Mouse (Mus musculus) forebrain, embryonic 14.5 days (tissue): ENCODE measurements around the gene Ahnak2. TPM values are rescaled to one million over a fixed set of nuclear protein-coding genes. Genes with fewer than 3 reads are reported as not detected.
A peak's percentile ranks its signal among the peaks of the same experiment; 100 is the strongest.

Source experiments
- ATAC-seq: fragments of 200-750 bp; cut with Nextera tagmentation; 2 replicates; pipeline ENCODE4 v1.8.0; 2017; ENCODE audit warnings: mild to moderate bottlenecking, moderate library complexity
- DNase-seq: peaks from one replicate; pipeline ENCODE4 v3.0.0-alpha.2; 2015; ENCODE audit warnings: low spot score
- H3K27ac ChIP-seq: fragments of 300-500 bp; sonication (generic); 2 replicates; pipeline ENCODE4 v1.5.1; 2014; ENCODE audit warnings: low read depth, mild to moderate bottlenecking, control low read depth, low read length, moderate library complexity
- H3K27me3 ChIP-seq: fragments of 300-500 bp; sonication (generic); replicated peaks from 2 replicates; pipeline ENCODE4 v1.6.1; 2014; ENCODE audit warnings: low read length, control low read depth, mixed read lengths; ENCODE audit not compliant: control insufficient read depth, insufficient read depth
- H3K36me3 ChIP-seq: fragments of 300-500 bp; sonication (generic); 2 replicates; pipeline ENCODE4 v1.6.1; 2014; ENCODE audit warnings: low read length, control low read depth; ENCODE audit not compliant: control insufficient read depth, insufficient read depth
- H3K4me1 ChIP-seq: fragments of 300-500 bp; sonication (generic); 2 replicates; pipeline ENCODE4 v1.6.1; 2014; ENCODE audit warnings: antibody characterized with exemption, low read length, control low read depth; ENCODE audit not compliant: control insufficient read depth, insufficient read depth
- H3K4me2 ChIP-seq: fragments of 300-500 bp; sonication (generic); 2 replicates; pipeline ENCODE4 v1.6.1; 2014; ENCODE audit warnings: mild to moderate bottlenecking, control low read depth, low read length
- H3K4me3 ChIP-seq: fragments of 300-500 bp; sonication (generic); 2 replicates; pipeline ENCODE4 v1.5.1; 2014; ENCODE audit warnings: low read depth, low read length, control low read depth
- H3K9ac ChIP-seq: fragments of 300-500 bp; sonication (generic); 2 replicates; pipeline ENCODE4 v1.6.1; 2014; ENCODE audit warnings: mild to moderate bottlenecking, low read length, control low read depth, moderate library complexity
- H3K9me3 ChIP-seq: fragments of 300-500 bp; sonication (generic); replicated peaks from 2 replicates; pipeline ENCODE4 v1.6.1; 2016; ENCODE audit warnings: low read length, control low read depth, mixed read lengths; ENCODE audit not compliant: control insufficient read depth
- WGBS: fragments of 180-500 bp; shearing (Covaris S2); extraction: QIAGEN DNeasy Blood & Tissue Kit; methylation state at CpG from one replicate; pipeline ENCODE4 v1.1.7; 2014; 5-methylcytosine and 5-hydroxymethylcytosine counted together
- polyA plus RNA-seq: library from polyadenylated mRNA; unstranded; fragments of >200 nt; fragmentation: Nextera tagmentation; extraction: Ambion mirVana; gene quantifications from 2 replicates; pipeline ENCODE4 v1.2.1, GENCODE M21; 2014

Gene Ahnak2
- polyA plus RNA-seq, 1 experiment from 2014 or later, result 0.29 TPM

GRCm38 (mm10) chr12:112814682-112815470, 12.4 kb upstream of the Ahnak2 start:
- 75% methylated on average over 14 of the region's 14 CpGs for WGBS
- DNase-seq, result no peak
- H3K4me1 ChIP-seq, result no peaks in the 10 kb centered on the region
- peaks cover 55% of the 10 kb centered on the region for H3K36me3 ChIP-seq
- H3K27me3 ChIP-seq, result no peaks in the 10 kb centered on the region
- H3K9ac ChIP-seq, result no peak overlapping the region
- H3K4me2 ChIP-seq, result no peak overlapping the region
- H3K4me3 ChIP-seq, result no peak overlapping the region
- H3K9me3 ChIP-seq, result no peaks in the 10 kb centered on the region
- no peak overlapping the region for H3K27ac ChIP-seq
- no peak for ATAC-seq

GRCm38 (mm10) chr12:112813370-112813769, 10.9 kb upstream of the Ahnak2 start:
- no peaks in the 10 kb centered on the region for H3K9me3 ChIP-seq
- no peak for ATAC-seq
- H3K9ac ChIP-seq, result no peak overlapping the region
- H3K4me3 ChIP-seq, result no peak overlapping the region
- H3K27ac ChIP-seq, result no peak overlapping the region
- peaks cover 40% of the 10 kb centered on the region for H3K36me3 ChIP-seq
- no peak overlapping the region for H3K4me2 ChIP-seq
- H3K27me3 ChIP-seq, result no peaks in the 10 kb centered on the region
- DNase-seq, result no peak
- 88% methylated on average over 7 of the region's 7 CpGs for WGBS
- peaks cover 9% of the 10 kb centered on the region for H3K4me1 ChIP-seq

DNA sequence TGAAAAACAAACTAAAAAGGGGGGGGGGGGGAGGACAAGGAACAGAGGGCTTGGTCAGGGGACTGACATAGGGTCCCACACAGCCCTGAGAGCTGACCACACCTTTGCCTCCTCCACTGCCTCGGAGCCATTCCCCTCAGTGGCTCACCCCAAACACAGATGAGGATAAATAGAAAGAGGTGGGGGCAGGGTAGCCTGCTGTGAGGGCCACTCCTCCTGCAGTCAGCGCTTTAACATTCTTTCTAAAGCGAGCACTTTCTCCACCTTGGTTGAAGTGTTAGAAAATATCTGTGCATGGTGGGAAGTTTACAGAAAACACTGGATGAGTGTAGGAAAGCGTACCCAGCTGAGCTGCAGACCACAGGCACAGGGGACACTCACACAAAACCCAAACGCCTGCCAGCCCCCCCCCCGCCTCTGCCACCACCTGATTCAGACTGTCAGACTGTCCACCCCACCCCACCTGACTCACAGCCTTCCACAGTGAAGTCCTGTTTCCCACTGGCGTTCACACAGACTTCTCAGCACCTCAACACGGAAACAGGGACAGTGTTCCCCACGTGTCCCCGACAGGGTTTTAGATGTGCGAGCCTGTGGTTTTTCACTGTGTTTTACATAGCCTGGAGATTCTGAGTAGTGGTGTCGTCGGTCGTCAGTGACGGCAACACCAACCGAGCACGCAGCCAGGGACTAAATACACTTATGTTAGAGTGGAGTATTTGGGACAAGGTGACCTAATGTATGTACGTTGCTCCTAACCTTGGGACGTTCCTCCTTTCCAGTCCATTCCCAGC, 7.8 kb upstream of the Ahnak2 start:
- H3K4me3 ChIP-seq, result no peak overlapping the region
- DNase-seq, result no peak
- H3K27ac ChIP-seq, result no peak overlapping the region
- H3K4me2 ChIP-seq, result 0 out of 2 replicates have a peak overlapping the region, but pooled peaks have one; percentile 9
- no peaks in the 10 kb centered on the region for H3K27me3 ChIP-seq
- no peaks in the 10 kb centered on the region for H3K9me3 ChIP-seq
- WGBS, result 67% methylated on average over 19 of the region's 19 CpGs
- ATAC-seq, result no peak
- H3K36me3 ChIP-seq, result peaks cover 14% of the 10 kb centered on the region
- no peak overlapping the region for H3K9ac ChIP-seq
- peaks cover 12% of the 10 kb centered on the region for H3K4me1 ChIP-seq

GRCm38 (mm10) chr12:112809641-112810040, 7.2 kb upstream of the Ahnak2 start:
- DNase-seq (no peak), ATAC-seq (no peak)
- WGBS, result 23% methylated on average over 8 of the region's 8 CpGs
- no peaks in the 10 kb centered on the region for H3K27me3 ChIP-seq
- H3K4me1 ChIP-seq, result peaks cover 12% of the 10 kb centered on the region
- H3K36me3 ChIP-seq, result peaks cover 9% of the 10 kb centered on the region
- H3K4me3 ChIP-seq, result peak overlapping the region; percentile 65
- H3K9me3 ChIP-seq, result no peaks in the 10 kb centered on the region
- H3K27ac ChIP-seq, result no peak overlapping the region
- H3K4me2 ChIP-seq, result peak overlapping the region; percentile 79
- H3K9ac ChIP-seq, result peak overlapping the region; percentile 71

DNA sequence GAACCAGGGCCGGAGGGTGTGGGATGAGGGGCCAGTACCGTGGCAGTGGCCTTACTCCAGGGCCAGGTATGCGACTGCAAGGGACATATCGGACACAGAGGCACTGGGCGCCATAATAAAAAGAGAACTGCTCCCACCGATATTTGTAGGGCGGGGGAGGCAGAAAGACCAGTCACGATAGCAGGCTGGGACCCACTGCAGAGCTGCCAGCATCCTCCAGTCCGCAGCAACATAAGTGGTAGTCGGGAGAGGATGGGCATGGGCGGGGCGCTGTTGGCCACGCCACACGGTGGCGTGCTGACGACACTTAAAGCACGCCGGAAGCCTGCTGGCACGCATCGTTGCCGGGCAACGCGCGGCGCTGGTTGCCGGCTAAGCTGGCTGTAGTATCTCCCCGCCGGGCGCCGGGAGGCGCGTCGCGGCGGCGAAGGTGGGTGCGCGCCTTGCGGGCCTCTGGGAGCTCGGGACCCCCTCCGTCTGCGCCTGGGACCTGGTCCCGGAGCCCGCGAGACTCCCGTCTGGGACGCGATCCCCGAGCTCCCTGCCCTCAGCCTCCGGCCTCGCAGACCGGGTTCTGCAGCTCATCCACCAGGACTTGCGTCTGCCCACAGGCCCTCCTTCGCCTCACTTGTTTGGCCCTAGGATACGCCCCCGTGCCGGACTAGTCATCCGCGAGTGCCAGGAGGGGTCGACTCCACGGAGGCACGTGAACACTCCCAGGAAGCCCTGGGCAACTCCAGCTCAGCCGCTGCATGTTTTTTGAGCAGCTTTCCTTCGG, 6.3 kb upstream of the Ahnak2 start, which contains the start of gene Clba1:
TSS of gene Clba1 (plus strand) at position 351 of the 778 bp plus-strand sequence.
- peak within 1 kb of the TSS; percentile 65 for H3K4me3 ChIP-seq
- peak; percentile 98 for DNase-seq
- H3K36me3 ChIP-seq, result 0 out of 2 replicates have a peak, but pooled peaks cover 5% of the 10 kb centered on the region
- no peaks in the 10 kb centered on the region for H3K27me3 ChIP-seq
- peak within 1 kb of the TSS; percentile 71; the same call in 1 of the 2 replicates for H3K27ac ChIP-seq
- H3K4me1 ChIP-seq, result peaks cover 12% of the 10 kb centered on the region
- H3K4me2 ChIP-seq, result peak within 1 kb of the TSS; percentile 79
- peak; percentile 97 for ATAC-seq
- H3K9ac ChIP-seq, result peak within 1 kb of the TSS; percentile 71
- WGBS, result under 1% methylated on average over 57 of the region's 64 CpGs
- H3K9me3 ChIP-seq, result no peaks in the 10 kb centered on the region

DNA sequence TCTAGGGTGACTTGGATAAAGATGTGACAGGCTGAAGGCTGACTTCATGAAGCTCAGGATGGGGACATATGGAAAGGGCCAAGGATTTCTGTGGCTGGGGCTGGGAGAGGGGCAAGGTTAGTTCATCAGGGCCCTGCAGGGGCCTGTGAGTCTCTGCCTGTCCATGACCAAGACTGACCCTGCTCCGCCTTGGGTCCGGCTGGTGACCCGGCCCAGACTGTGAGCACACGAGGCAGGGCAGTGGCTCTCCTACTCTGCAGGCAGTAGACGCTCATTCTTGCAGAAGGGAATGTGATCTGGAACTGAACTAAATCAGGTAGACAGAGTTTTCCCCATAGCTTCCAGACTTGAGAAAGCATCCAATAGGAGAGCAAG, 5.7 kb upstream of the Ahnak2 start:
- ATAC-seq (peak; percentile 28), DNase-seq (peak; percentile 14)
- H3K4me2 ChIP-seq, result peak overlapping the region; percentile 79
- H3K36me3 ChIP-seq, result 0 out of 2 replicates have a peak, but pooled peaks cover 5% of the 10 kb centered on the region
- peak overlapping the region; percentile 71 for H3K9ac ChIP-seq
- H3K4me1 ChIP-seq, result peaks cover 12% of the 10 kb centered on the region
- 0 out of 2 replicates have a peak, but pooled peaks cover 2% of the 10 kb centered on the region for H3K27me3 ChIP-seq
- 63% methylated on average over 5 of the region's 5 CpGs for WGBS
- H3K4me3 ChIP-seq, result peak overlapping the region; percentile 65
- H3K27ac ChIP-seq, result peak overlapping the region; percentile 71; the same call in 1 of the 2 replicates
- H3K9me3 ChIP-seq, result no peaks in the 10 kb centered on the region

DNA sequence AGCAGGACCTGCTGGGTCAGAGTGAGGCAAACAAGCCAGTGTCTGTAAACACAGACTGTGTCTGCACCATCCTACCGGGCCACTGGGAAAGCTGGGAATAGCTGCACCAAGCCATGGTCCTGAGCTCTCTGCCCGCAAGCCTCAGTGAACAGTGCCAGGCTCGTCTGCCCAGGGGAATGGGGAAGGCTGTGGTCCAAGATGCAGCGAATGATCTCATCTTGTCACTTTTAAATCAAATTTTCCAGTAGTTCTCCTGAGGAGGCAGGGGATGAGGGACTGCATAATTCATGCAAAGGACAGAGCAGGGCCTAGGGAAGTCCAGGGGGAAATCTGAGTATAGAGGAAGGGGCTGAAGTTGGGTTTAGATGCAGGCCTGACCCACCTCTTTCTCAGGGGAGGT, 5.3 kb upstream of the Ahnak2 start:
- Histone ChIP-seq H3K27ac (no peak overlapping the region; the same call in 1 of the 2 replicates), H3K4me3 (no peak overlapping the region), H3K36me3 (0 out of 2 replicates have a peak, but pooled peaks cover 5% of the 10 kb centered on the region), H3K4me2 (peak overlapping the region; percentile 79; the same call in 1 of the 2 replicates), H3K9ac (no peak overlapping the region), H3K27me3 (0 out of 2 replicates have a peak, but pooled peaks cover 2% of the 10 kb centered on the region), H3K4me1 (peaks cover 12% of the 10 kb centered on the region), H3K9me3 (no peaks in the 10 kb centered on the region)
- ATAC-seq, result no peak
- DNase-seq, result no peak
- 81% methylated on average over 4 of the region's 4 CpGs for WGBS

DNA sequence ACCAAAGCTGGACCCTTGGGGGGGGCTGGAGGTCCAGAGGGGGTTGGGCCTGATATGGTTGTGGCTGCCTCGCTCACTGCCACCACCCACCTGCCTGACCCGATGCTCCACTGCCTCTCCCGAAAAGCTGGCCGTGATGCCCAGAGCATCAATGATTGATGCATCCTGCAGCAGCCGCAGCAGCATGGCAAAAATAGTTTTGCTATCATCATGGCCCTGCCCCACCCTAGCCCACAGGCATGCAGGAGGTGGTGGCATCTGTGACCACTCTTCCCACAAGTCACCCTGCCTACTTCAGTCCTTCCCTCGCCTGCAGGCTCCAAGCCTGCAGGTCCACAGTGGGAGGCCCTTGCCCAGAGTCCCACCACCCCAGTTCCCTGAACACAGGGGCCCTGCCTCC, 3.6 kb upstream of the Ahnak2 start:
- H3K27ac ChIP-seq, result no peak overlapping the region
- peaks cover 13% of the 10 kb centered on the region; the same call in 1 of the 2 replicates for H3K27me3 ChIP-seq
- DNase-seq (no peak), ATAC-seq (no peak)
- H3K9me3 ChIP-seq, result no peaks in the 10 kb centered on the region
- WGBS, result 84% methylated on average over 6 of the region's 6 CpGs
- no peak overlapping the region for H3K4me3 ChIP-seq
- no peak overlapping the region for H3K9ac ChIP-seq
- no peak overlapping the region for H3K4me2 ChIP-seq
- H3K4me1 ChIP-seq, result peaks cover 12% of the 10 kb centered on the region
- H3K36me3 ChIP-seq, result no peaks in the 10 kb centered on the region
